Mouse (Mus musculus): ENCODE measurements at regions not wholly inside any gene's neighbourhood (a gene's known extent, or its start where the extent isn't known, plus 50 kb on each side); places are given as distances from the start of the nearest gene placed in this dataset.

- TF ChIP-seq CTCF (IDR thresholded peaks at IDR 0.05; ENCODE audit: borderline replicate concordance, insufficient read depth, low read length) (no peak), POLR2A (IDR thresholded peaks at IDR 0.05; ENCODE audit: low read depth, low read length) (no peak)
These were observed 53.6 kb upstream of the Car12 start for GRCm38 (mm10) chr9:66659781-66660445.

Measured in embryonic fibroblast, embryonic 13.5 days (primary cell).